ENCODE assay signal across 16 mouse cellular contexts in the genomic region with DNA sequence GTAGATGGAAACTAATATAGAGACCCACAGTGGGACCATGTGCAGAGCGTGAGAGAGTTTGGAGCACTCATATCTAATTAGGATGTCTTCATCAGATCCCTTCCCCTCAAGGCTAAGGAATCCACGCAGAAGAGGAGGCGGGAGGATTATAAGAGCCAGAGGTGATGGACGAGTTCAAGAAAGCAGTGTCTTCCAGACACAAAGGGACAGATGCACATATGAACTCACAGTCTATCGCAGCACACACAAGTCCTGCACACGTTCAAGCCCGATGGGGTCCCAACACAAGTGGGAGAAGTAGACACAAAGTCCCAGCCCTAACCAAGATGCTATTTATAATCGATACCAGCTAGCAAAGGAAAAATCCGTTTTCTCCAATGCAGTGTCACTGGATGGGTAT.
"Had no signal": no experiment of that assay in that cellular context is flagged by ENCODE, and none has a peak within 500 bp of the region (broad histone marks: within the 10 kb centered on the region; RNA-seq: fewer than 3 reads in every experiment).

No protein-coding gene starts in this region.

- H3K36me3 ChIP-seq: neural tube, embryonic 13.5 days; neural tube, embryonic 15.5 days; stomach, embryonic 15.5 days had no signal

- DNase-seq: retina, postnatal 1 day; right cerebral cortex, adult 18-20 months; right cerebral cortex, postnatal 14 days; right cerebral cortex, postnatal 25 days; right cerebral cortex, postnatal 4 days; spleen, adult 18-20 months; thymus, adult 18-20 months; thymus, adult 2 months; thymus, postnatal 14 days; thymus, postnatal 25 days; thymus, postnatal 36 days; thymus, postnatal 4 days had no signal

- H3K9me3 ChIP-seq: neural tube, embryonic 13.5 days; neural tube, embryonic 15.5 days; stomach, embryonic 15.5 days had no signal

- H3K27ac ChIP-seq: neural tube, embryonic 13.5 days; neural tube, embryonic 15.5 days; stomach, embryonic 15.5 days; stomach, postnatal 0 days had no signal

- H3K27me3 ChIP-seq: neural tube, embryonic 13.5 days; neural tube, embryonic 15.5 days; stomach, embryonic 15.5 days had no signal

- H3K4me3 ChIP-seq: neural tube, embryonic 13.5 days; neural tube, embryonic 15.5 days; stomach, embryonic 15.5 days had no signal
